Mouse (Mus musculus): ENCODE measurements at regions not wholly inside any gene's neighbourhood (a gene's known extent, or its start where the extent isn't known, plus 50 kb on each side); places are given as distances from the start of the nearest gene placed in this dataset.

- no peak for TF ChIP-seq CTCF (IDR thresholded peaks at IDR 0.05; ENCODE audit: low read depth)
- no peak for TF ChIP-seq EP300 (IDR thresholded peaks at IDR 0.05; ENCODE audit: low read depth)
Measured at GRCm38 (mm10) chr2:72707676-72708659, 232.0 kb downstream of the Cdca7 start.

All from heart, postnatal 0 days (tissue).